Mouse (Mus musculus) thymus, postnatal 10 days (tissue): ENCODE results near the gene Zfp956.

Experiments used
- DNase-seq, 2 experiments: peaks; one replicate each; pipeline ENCODE4 v3.0.0; 2021; ENCODE audit warnings: low spot score in 2 of 2

Gene Zfp956

GRCm38 (mm10) chr6:47953191-47953726 is at the start of gene Zfp956:
TSS of gene Zfp956 (plus strand) at chr6:47953390.
- peak; percentile 93 to 94 for DNase-seq

GRCm38 (mm10) chr6:47903587-47903986 is 49.6 kb upstream of the Zfp956 start:
- no peak for DNase-seq

GRCm38 (mm10) chr6:47904361-47904760 is 48.8 kb upstream of the Zfp956 start:
- DNase-seq = no peak

DNA sequence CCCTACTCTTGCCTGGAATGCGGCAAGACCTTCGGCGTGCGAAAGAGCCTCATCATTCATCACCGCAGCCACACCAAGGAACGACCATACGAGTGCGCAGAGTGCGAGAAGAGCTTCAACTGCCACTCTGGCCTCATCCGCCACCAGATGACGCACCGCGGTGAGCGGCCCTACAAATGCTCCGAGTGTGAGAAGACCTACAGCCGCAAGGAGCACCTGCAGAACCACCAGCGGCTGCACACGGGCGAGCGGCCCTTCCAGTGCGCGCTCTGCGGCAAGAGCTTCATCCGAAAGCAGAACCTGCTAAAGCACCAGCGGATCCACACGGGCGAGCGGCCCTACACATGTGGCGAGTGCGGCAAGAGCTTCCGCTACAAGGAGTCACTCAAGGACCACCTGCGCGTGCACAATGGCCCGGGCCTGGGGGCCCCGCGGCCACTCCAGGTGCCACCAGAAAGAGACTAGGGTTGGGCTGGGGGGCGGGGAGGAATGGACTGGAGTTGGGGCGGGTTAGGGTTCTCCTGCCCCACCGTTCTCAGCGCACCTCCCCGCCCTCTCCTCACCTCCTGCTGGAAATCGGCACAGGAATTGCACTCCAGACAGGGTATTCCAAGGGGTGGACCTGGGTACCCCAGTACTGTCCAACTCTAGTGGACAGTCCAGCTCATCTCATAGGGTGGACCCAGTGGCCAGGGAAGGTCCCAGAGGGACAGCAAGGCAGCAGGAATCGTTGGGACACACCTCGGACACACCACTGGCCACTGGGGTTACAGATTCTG is 48.1 kb upstream of the Zfp956 start:
- DNase-seq = no peak

GRCm38 (mm10) chr6:47906326-47906725 is 46.9 kb upstream of the Zfp956 start:
- no peak for DNase-seq

DNA sequence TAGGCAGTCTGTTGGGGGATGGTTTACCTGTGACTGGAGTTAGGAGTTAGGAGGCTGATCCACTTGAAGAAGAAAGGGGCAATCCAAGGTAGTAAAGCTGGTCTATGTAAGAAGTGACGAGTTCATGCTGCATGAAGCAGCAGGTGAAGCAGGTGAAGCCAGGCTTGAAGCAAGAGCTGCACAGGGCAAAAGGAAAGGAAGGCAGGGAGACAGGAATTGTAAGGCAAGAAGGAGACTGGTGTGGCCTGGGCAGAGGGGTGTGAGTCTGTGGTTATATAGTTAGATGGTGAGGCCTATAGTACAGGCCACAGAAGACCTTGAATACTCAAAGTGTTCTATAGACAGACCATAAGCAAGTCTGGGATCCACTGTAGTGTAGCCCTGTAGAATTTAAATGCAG is 44.2 kb upstream of the Zfp956 start:
- DNase-seq = no peak

DNA sequence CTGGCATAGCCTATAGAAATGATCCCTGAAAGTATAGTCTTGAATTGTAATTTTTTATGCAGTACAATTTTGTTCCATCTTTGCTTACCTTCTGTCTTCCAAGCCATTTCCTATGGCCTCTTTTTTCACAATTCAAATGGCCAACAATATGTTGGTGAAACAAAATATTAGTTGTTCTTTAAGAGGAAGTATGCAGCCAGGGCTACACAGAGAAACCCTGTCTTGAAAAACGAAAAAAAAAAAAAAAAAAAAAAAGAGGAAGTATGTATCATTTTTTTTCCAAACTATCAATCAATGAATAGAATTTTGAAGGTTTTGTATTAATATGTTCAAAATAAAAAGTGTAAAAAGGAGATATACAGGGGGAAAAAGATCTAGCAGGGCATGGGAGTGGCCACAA is 41.5 kb upstream of the Zfp956 start:
- DNase-seq = no peak

GRCm38 (mm10) chr6:47912991-47913390 is 40.2 kb upstream of the Zfp956 start:
- no peak for DNase-seq

- no peak for DNase-seq
Observed at GRCm38 (mm10) chr6:47917051-47917450, 36.1 kb upstream of the Zfp956 start.

DNA sequence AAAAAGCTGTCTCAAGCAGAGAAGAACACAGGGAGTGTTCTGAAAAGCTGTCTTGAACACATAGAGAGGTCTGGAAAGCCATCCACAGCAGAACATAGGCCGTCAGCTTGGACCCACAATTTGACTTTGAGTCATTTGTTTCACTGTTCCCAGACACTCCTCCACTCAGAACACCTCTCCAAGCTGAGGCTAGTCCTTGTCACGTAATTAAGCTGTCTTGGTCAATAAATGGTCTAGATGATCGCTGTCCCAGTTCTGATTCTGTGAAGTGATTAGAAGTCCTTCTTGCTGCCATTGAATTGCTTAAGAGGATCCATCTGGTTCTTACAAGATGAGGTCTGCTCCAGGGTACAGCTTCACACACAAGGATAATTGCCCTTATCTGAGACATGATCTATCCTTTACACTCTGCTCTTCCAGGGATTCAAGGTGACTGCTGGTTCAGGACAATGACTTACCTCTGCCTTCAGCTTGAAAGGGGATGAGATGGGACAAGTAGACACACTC is 34.4 kb upstream of the Zfp956 start:
- no peak for DNase-seq

DNA sequence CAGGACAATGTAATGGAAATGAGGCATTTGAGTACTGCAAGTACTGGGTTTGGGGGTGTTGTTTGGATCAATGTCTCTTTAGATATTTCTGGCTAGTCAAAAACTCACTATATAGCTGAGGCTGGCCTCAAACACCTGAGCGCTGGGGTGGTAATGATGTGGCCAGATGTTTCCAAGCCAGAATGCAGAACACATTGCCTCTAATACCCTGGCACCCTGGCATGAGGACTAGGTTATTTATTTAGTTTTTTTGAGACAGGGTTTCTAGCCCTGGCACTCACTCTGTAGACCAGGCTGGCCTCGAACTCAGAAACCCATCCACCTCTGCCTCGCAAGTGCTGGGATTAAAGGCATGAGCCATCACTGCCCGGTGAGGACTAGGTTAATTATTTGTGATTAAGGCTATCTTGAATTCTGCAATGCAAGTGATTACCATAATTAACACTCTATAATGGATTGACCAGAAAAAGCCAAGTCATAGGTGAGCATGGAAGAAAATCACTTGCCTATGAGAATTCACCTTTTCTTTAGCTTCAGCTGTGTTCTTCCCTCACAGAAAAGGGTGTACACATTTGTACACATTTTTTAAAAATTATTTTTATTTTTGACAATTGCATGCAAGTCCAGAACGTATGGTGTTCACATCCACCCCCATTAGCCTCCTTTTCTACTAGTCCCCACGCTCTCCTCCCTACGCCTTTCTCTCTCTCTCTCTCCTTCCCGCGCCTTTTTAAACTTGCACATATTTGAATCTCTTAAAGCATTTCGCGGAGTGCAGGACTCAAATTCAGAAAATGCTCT is 33.3 kb upstream of the Zfp956 start:
- no peak for DNase-seq

GRCm38 (mm10) chr6:47920447-47921340 is 32.5 kb upstream of the Zfp956 start, which contains the start of gene Zfp212:
TSS of gene Zfp212 (plus strand) at chr6:47920476.
- peak; percentile 79 to 87 for DNase-seq

DNA sequence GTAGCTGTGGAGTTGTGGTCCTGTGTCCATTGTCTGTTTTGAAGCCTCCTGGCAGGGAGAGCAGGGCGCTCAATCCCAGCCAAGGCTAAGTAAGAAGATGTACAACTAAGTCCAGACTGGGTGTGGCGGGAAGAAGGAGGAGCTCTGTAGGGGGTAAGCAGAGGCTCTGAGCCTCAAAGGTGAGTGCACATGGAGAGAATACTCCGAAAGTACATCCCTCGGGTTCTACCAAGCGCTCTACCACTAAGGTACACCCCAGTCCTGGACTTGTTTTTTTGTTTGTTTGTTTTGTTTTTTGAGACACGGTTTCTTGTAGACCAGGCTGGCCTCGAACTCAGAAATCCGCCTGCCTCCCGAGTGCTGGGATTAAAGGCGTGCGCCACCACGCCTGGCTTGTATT is 10.7 kb upstream of the Zfp956 start:
- DNase-seq = no peak

- peak; percentile 46 to 72 for DNase-seq
Observed at GRCm38 (mm10) chr6:47943021-47943691, 10.0 kb upstream of the Zfp956 start.

- no peak for DNase-seq
Observed at GRCm38 (mm10) chr6:47943721-47944120, 9.5 kb upstream of the Zfp956 start.

DNA sequence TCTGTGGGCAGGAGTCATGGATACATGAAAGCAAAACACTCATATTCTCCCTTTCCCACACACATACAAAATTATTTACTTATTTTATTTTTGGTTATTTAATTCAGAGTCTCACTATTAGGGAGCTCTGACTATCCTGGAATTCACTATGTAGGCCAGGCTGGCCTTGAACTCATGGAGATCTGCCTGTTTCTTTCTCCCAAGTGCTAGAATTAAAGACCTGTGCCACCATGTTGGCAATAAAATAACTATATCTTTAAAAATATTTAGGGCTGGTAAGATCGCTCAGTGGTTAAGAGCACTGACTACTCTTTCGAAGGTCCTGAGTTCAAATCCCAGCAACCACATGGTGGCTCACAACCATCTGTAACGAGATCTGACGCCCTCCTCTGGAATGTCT is 5.8 kb upstream of the Zfp956 start:
- DNase-seq = no peak

DNA sequence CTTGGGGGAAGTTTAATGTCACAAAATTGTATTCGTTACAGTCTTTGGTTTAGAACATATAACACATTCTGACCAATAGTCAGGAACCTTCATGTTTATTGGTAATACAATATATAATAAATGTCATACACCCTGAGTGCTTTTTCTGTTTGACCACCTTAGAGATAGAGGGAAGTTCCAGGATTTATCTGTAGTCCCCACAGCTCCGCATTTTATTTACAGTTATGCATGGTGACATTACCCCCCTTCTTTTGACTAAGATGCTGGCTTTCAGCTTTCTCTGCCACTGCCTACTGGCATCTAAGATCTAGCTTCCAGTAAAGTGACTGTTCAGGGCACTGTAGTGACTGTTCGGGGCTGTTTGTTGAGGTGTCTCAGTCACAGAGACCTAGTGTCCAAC is 1.2 kb downstream of the Zfp956 start:
- DNase-seq = no peak

GRCm38 (mm10) chr6:47957816-47958215 is 4.6 kb downstream of the Zfp956 start:
- DNase-seq = no peak

DNA sequence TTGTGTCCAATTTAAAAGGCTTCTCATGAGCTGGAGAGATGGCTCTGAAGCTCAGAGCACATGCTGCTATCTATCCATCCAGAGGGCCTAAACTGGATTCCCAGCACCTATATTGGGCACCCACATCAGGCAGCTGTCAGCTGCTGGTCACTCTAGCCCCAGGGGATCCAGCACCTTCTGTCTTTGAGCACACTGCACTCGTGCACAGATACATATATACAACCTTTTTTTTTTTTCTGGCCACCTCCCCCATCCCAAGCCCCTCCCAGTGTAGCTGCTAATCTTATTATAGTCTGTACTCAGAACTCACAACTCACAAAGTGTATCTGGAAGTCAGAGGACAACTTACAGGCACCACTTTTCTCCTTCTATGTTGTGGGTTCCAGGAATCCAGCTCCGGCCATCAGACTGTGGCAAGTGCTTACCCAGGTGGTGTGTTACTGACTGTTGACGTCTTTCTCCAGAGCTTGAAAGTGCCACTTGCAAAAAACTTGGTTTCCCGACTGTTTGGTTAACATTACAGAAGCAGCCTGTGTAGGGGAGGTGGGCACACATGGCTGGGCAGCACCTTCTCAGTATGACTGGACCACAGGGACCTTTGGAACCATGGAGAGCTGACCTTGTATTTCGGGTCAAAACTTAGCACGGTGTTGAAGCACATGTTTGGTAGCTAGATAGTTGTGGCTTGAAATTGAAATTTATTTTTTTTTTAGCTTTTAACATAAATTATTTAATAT is 7.7 kb downstream of the Zfp956 start:
- no peak for DNase-seq

- DNase-seq = no peak
Observed at GRCm38 (mm10) chr6:47963051-47963450, 9.9 kb downstream of the Zfp956 start.
